Mouse (Mus musculus): Measurements from ENCODE around the gene Tmem182.

The Tmem182 gene

DNA sequence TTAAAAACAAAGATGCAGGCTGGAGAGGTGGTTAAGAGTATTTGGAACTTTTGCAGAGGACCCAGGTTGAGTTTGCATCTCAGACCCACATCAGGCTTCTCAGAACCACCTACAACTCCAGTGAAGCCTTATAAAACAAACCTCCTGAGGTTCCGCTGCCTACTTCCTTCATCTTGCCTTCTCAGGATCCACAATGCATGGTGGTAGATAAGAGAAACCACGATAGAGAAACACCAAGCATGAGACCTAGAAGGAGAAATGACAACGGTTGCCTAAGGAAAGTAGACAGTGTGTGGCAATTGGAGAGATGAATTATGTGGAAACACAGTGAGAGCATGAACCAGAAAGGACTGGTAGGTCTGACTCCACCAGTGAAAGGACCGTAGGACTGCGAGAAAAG is 4.5 kb upstream of the Tmem182 start:
- DNase-seq: no peak

DNA sequence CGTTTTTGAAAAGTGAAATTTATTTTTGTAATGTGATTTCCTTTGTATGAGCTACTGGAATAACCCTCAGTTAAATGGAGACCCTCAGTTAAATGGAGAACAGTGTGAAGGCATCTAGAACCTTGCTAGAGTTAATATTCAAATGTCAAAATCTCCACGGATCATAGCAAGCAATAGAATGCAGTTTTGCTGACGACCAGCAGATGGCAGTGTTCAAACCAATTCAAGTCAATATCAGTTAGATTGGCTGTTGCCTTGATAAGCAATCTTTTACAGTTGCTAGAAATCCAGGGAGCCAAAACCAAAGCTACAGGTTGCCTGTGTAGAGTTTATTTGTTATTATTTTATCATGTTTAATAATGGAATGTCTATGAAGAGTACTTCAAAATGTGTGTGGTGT is 2.6 kb upstream of the Tmem182 start:
- peak; percentile 11 for DNase-seq

DNA sequence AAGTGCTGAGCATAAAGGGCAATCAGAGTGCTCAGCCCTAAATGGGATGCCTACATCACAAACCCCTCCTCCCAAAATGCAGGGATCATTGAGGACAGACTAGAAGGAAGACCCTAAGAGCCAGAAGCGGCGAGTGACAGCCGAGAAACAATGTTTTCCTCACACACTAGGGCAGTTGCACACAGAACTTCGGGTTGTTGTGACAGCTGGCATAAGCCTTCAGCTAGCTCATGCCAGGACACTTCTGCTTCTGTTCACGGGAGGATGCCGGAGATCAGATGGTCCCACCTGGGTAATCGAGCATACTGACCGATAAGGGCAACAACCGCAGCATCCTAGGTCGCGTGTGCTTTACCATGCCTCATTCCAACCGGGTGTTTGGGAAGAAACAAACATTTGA is 1.3 kb upstream of the Tmem182 start:
- no peak for DNase-seq

- no peak for DNase-seq
Measured at GRCm38 (mm10) chr1:40805891-40806290, 490 bp downstream of the Tmem182 start.

- no peak for DNase-seq
Measured at GRCm38 (mm10) chr1:40808643-40809042, 3.2 kb downstream of the Tmem182 start.

DNA sequence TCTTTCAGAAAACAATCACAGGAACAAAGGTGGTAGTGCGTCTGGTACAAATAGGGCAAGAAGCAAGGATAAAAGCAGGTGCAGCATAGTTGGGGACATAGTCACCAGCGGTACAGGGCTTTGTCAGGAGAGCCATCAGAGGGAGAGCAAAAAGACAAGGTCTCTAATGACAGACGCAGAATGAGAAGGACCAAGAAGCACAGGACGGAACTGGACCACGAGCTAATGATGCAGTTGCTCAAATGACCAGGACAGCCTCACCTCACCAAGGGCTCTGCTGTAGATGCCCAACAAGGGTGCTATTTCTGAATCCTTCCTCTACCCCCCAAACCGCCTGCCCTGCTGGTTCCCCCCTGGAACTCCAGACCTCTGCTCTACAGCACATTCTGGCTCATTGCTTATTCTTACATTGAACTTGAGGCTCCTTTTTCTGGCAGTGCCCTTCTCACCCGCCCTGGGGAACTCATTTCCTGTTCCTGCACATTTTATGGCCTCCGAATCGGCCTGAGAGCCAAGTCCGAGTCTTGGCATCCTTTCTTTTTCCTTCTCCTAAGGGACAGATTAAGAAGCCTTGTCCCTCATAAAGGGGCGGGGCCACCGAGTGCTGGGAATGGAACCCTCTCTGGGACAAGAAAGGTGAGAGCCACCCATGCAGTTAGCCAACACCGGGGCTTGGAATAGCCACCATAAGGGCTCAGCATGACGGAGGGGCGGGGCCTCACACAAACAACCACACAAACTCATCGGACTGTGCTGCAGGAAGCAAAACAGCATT is 9.9 kb downstream of the Tmem182 start:
- DNase-seq: no peak

DNA sequence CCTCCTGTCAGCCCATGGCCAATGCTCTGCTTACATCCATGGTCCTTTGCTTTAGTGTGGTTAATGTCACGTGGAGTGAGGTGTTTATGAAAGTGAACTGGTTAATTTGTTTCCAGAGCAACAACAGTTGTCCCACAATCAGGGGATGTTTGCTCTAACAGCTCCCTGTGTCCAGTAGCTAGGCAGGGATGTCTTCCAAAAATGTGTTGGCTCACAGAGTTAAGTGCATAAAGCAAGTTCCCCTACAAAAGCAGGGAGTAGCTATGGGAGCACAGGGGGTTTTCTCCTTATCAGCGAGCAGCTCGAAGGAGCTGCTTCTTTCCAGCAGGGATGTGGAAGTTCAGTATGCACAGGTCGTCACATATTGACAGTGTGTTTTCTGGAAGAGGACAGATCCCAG is 19.1 kb downstream of the Tmem182 start:
- no peak for DNase-seq

DNA sequence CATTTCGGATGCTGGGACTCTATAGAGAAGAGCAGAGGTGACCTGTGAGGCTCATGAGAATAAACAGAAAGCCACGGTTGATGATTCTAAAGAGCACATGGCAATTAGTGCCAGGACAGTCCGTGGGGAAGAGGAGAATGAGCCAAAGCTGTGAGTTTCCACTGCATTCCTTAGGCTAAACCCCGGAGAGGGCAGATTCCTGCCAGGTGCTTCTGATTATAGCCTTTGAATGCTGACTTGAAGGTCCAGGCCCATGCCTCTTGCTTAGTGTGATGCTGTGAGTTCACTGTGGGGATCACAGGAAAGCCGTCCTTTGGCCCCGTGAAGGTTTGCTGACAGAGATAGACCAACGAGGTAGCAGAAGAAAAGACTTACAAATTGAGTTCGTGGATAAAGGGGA is 19.5 kb downstream of the Tmem182 start:
- DNase-seq: no peak

GRCm38 (mm10) chr1:40825826-40826225 is 20.4 kb downstream of the Tmem182 start:
- DNase-seq: no peak

GRCm38 (mm10) chr1:40829213-40829914 is 24.0 kb downstream of the Tmem182 start:
- DNase-seq: no peak

- DNase-seq: no peak
Measured at GRCm38 (mm10) chr1:40830712-40831507, 25.5 kb downstream of the Tmem182 start.

- DNase-seq: no peak
Measured at GRCm38 (mm10) chr1:40835468-40835867, 30.1 kb downstream of the Tmem182 start.

DNA sequence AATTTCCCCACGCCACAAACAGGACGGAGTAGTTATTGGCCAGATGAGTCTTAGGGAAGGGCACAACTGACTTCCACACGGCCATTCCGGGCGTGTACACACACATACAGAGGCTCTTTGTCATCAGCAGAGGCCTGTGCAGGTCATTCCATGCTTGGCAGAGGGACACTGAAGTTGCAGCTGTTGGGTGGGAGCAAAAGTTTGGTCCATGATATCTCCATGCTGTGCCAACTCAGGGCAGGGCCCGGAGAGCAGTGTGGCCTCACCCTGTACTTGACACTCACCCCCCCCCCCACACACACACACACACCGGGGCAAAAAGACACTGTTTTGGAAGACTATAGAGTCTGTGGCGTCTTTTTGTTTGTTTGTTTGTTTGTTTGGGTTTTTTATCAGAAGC is 35.2 kb downstream of the Tmem182 start:
- DNase-seq: no peak

- DNase-seq: no peak
Measured at GRCm38 (mm10) chr1:40841032-40841761, 35.8 kb downstream of the Tmem182 start.

DNA sequence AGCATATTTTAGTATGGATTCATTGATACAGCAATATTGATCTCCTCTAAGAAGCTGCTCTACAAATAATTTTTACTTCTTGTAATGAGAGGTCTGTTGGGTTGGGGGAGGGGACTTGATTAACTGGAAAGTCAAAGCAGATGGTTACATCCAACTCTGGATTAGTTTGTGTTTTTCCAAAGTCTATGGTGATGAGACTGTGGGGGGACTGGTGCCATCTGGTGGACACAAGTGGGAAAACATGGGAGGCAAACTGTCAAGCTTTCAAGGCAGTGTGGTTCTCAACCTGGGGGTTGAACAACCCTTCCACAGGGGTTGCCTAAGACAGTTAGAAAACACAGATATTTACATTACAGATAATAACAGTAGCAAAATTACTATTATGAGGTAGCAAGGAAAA is 39.2 kb downstream of the Tmem182 start:
- DNase-seq: peak; percentile 5

DNA sequence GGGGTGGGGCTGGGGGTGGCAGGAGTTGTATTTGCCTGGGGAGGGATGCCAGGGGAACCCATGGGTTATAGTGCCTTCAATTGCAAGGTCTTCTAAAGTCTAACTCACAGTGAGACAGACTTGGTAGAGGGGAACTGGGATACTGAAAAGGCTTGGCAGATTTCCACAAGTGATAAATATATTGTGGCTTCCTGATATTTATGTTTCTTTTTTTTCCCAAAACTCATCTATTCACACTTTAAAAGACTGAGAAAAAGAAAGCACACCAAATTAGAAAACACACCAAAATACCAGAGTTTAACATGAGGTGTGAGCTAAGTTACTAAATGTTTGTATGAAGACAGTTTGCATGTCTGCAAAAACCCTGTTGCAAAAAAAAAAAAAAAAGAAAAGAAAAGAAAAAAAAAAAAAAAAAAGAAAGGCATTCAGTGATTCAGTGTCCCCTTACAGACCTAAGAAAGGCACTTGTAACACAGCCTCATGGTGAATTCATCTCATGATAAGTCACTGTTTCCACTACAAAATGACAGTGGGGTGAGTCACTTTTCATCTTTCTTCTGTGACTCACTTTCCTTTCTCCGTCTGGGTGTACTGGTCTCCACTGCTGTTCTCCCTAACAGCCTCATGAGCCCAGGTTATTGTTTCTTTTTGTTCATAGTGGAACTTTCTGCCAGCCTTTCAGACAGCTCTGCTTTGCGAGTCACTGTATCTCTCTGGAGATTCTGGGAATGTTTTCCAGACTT is 42.0 kb downstream of the Tmem182 start:
- DNase-seq: no peak

GRCm38 (mm10) chr1:40851286-40851685 is 45.9 kb downstream of the Tmem182 start:
- no peak for DNase-seq

- no peak for DNase-seq
Measured at GRCm38 (mm10) chr1:40855268-40855667, 49.9 kb downstream of the Tmem182 start.

DNA sequence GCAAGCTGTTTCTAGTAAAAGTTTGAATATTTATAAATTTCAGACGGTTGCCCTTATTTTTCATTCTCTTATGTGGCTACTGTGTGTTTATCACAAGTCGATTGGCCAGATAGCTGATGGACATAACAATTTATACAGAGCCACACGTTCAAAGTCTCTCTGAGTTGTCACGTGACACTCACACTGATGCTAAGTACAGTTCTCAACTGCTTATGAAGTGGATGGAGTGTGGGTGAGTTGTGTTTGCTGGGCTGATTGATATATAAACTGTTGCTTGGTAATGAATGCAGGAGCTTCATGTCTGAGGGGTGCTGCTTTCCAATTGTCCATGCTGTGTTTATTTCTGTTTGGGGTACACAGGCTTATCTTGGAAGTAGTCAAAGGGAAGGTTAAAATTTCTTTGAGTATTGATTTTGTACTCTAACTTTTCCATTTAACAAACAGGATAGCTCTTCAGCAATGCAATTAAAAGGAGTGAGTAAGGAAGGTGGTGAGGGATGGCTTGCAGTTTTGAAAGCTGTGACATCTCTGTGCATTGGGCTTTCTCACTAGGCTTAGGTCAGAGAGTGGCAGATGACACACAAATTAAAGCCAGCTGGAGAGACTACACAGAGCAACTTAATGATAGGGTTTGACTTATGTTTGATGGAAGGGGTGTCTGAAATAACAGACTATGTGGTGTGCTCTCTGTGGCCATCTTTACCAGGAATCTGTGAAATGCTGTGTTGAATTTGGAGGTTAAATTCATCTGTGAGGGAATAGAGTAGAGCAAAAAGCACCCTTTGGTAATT is 51.6 kb downstream of the Tmem182 start:
- no peak for DNase-seq

- DNase-seq: no peak
Measured at GRCm38 (mm10) chr1:40865043-40865442, 59.6 kb downstream of the Tmem182 start.

- DNase-seq: no peak
Measured at GRCm38 (mm10) chr1:40867106-40867505, 61.7 kb downstream of the Tmem182 start.
